Mouse (Mus musculus) olfactory bulb, adult 2 months (tissue): ENCODE data around the gene Cdh4. TPM values are rescaled to one million over a fixed set of nuclear protein-coding genes. Genes with fewer than 3 reads are reported as not detected.

Source experiments
- H3K27ac ChIP-seq: fragments of 200-500 bp; 2 replicates; pipeline ENCODE4 v1.5.1; 2012; ENCODE audit warnings: low read depth, low read length; ENCODE audit not compliant: insufficient read depth
- H3K4me1 ChIP-seq: fragments of 200-500 bp; 2 replicates; pipeline ENCODE4 v1.6.1; 2012; ENCODE audit warnings: low read length; ENCODE audit not compliant: control insufficient read depth, insufficient read depth
- H3K4me3 ChIP-seq: fragments of 200-500 bp; 2 replicates; pipeline ENCODE4 v1.5.1; 2012; ENCODE audit warnings: mild to moderate bottlenecking, low read depth, low read length, moderate library complexity; ENCODE audit not compliant: insufficient read depth
- CTCF ChIP-seq: fragments of 200-500 bp; IDR thresholded peaks from 2 replicates; pipeline ENCODE4 v1.5.1; 2012; ENCODE audit warnings: low read depth, mild to moderate bottlenecking, low read length, moderate library complexity; ENCODE audit not compliant: insufficient read depth
- POLR2A ChIP-seq: fragments of 200-500 bp; IDR thresholded peaks from 2 replicates; pipeline ENCODE4 v1.6.1; 2012; ENCODE audit warnings: mild to moderate bottlenecking, low read depth, low read length, moderate library complexity; ENCODE audit not compliant: insufficient read depth
- WGBS: fragments of 180-500 bp; shearing (Covaris S2); methylation state at CpG from one replicate; pipeline ENCODE4 v1.1.7; 2018; 5-methylcytosine and 5-hydroxymethylcytosine counted together
- polyA plus RNA-seq: library from polyadenylated mRNA; stranded (reverse); fragments of >200 nt; gene quantifications from 2 replicates; pipeline ENCODE4 v1.2.4, GENCODE M21; 2012; ENCODE audit warnings: low replicate concordance; ENCODE audit not compliant: missing spikeins, insufficient read depth, insufficient read length

Gene Cdh4
- polyA plus RNA-seq, 1 experiment = not detected

- WGBS = 72% methylated on average over 5 of the region's 5 CpGs
- Histone ChIP-seq H3K4me3 (no peak overlapping the region), H3K27ac (no peak overlapping the region), H3K4me1 (no peaks in the 10 kb centered on the region)
- no peak for TF ChIP-seq CTCF
- TF ChIP-seq POLR2A = no peak
These were observed 173.7 kb downstream of the Cdh4 start for GRCm38 (mm10) chr2:179615906-179616305.

- no peak overlapping the region for H3K27ac ChIP-seq
- H3K4me3 ChIP-seq = no peak overlapping the region
- TF ChIP-seq POLR2A (no peak), CTCF (no peak)
- 60% methylated on average over 17 of the region's 17 CpGs for WGBS
- H3K4me1 ChIP-seq = peaks cover 11% of the 10 kb centered on the region; the same call in 1 of the 2 replicates
These were observed 181.6 kb downstream of the Cdh4 start for GRCm38 (mm10) chr2:179623643-179624473.

GRCm38 (mm10) chr2:179627563-179627962 is 185.3 kb downstream of the Cdh4 start:
- Histone ChIP-seq H3K4me3 (no peak overlapping the region), H3K27ac (no peak overlapping the region), H3K4me1 (peaks cover 9% of the 10 kb centered on the region; the same call in 1 of the 2 replicates)
- 97% methylated on average over 2 of the region's 2 CpGs for WGBS
- TF ChIP-seq POLR2A = no peak
- no peak for TF ChIP-seq CTCF

- no peak for TF ChIP-seq CTCF
- TF ChIP-seq POLR2A = no peak
- H3K4me1 ChIP-seq = peaks cover 15% of the 10 kb centered on the region
- H3K4me3 ChIP-seq = no peak overlapping the region
- 49% methylated on average over 10 of the region's 10 CpGs for WGBS
- no peak overlapping the region for H3K27ac ChIP-seq
These were observed 188.5 kb downstream of the Cdh4 start for GRCm38 (mm10) chr2:179630720-179631119.

- Histone ChIP-seq H3K4me3 (no peak overlapping the region), H3K4me1 (peaks cover 19% of the 10 kb centered on the region), H3K27ac (no peak overlapping the region)
- 68% methylated on average over 15 of the region's 15 CpGs for WGBS
- no peak for TF ChIP-seq POLR2A
These were observed 198.5 kb downstream of the Cdh4 start for GRCm38 (mm10) chr2:179640576-179641301.

GRCm38 (mm10) chr2:179648573-179649263 is 206.5 kb downstream of the Cdh4 start:
- TF ChIP-seq CTCF = no peak
- Histone ChIP-seq H3K27ac (no peak overlapping the region), H3K4me3 (no peak overlapping the region), H3K4me1 (peaks cover 34% of the 10 kb centered on the region)
- WGBS = 71% methylated on average over 20 of the region's 20 CpGs

- no peak overlapping the region for H3K4me3 ChIP-seq
- no peak overlapping the region for H3K27ac ChIP-seq
- H3K4me1 ChIP-seq = peaks cover 34% of the 10 kb centered on the region
- no peak for TF ChIP-seq POLR2A
- no peak for TF ChIP-seq CTCF
- 55% methylated on average over 4 of the region's 4 CpGs for WGBS
These were observed 207.1 kb downstream of the Cdh4 start for GRCm38 (mm10) chr2:179649370-179649769.

GRCm38 (mm10) chr2:179650168-179650567 is 207.9 kb downstream of the Cdh4 start:
- TF ChIP-seq CTCF (no peak), POLR2A (no peak)
- Histone ChIP-seq H3K27ac (no peak overlapping the region), H3K4me1 (peaks cover 34% of the 10 kb centered on the region), H3K4me3 (no peak overlapping the region)
- WGBS = 92% methylated on average over 9 of the region's 9 CpGs

GRCm38 (mm10) chr2:179655506-179655905 is 213.3 kb downstream of the Cdh4 start:
- Histone ChIP-seq H3K4me1 (peaks cover 12% of the 10 kb centered on the region; the same call in 1 of the 2 replicates), H3K4me3 (no peak overlapping the region), H3K27ac (no peak overlapping the region)
- TF ChIP-seq POLR2A (no peak), CTCF (no peak)
- WGBS = 82% methylated on average over 3 of the region's 3 CpGs
